Mouse (Mus musculus) small intestine, adult 2 months (tissue): ENCODE data around the gene Tbx21.

ENCODE experiments used
- CTCF ChIP-seq: fragments of 200-500 bp; IDR thresholded peaks from 2 replicates; pipeline ENCODE4 v1.5.1; 2012; ENCODE audit warnings: low read depth, mild to moderate bottlenecking, control low read depth, inconsistent platforms, low read length, moderate library complexity, mixed read lengths; ENCODE audit not compliant: insufficient replicate concordance, insufficient read length; ENCODE audit errors: extremely low read depth
- POLR2A ChIP-seq: fragments of 200-500 bp; IDR thresholded peaks from 2 replicates; pipeline ENCODE4 v1.6.1; 2012; ENCODE audit warnings: low read depth, mild to moderate bottlenecking, control low read depth, inconsistent platforms, low read length, moderate library complexity

DNA sequence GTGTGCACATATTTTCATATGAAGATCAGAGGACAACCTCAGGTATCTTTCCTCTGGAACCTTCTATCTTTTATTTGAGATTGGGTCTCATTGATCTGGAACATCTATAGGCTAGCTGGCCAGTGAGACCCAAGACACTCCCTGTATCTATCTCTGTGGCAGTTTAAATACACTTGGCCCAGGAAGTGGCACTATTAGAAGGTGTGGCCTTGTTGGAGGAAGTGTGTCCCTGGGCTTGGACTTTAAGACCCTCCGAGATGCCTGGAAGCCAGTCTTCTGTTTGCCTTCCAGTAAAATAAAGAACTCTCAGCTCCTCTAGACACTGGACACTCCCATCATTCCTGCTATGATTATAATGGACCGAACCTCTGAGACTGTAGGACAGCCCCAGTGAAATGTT, 45.4 kb downstream of the Tbx21 start:
- TF ChIP-seq POLR2A (no peak), CTCF (no peak)
